ENCODE assay signal across 8 mouse cellular contexts in the genomic region with DNA sequence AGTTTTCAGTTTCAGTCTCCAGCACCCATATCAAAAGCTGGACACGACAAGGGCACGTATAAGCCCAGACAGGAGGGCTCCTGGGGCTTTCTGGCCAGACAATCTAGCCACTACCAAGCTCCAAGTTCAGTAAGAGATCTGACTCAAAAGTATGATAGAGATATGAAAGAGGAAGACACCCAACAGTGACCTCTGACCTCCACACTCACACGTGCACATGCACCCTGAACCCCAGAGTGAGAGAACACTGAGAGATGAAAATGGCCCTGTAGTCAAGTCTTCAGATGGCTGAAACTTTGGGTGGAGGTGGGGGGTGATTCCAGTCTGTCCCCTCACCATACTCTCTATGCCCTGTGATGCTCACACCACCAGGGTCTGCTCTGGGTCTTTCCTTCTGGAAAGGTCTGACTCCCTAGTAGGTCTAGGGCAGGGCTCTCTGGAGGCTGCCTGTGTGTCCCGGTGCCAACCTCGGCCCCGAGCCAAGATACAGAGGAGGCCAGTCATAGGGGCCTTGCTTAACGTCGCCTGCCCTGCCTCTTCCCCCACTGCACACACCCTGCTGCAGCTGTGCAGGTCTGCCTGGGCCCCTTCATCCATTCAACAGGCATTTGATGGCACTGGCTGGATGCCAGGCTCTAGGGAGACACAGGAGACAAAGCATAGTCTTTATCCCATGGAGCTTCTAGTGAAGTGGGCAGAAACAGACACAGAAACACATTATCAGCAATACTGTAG. TPM values are rescaled to one million over a fixed set of nuclear protein-coding genes. Genes with fewer than 3 reads are reported as not detected.
DNase-seq lines count a peak whose midpoint lies in the region; ATAC-seq and TF ChIP-seq lines count a peak whose summit lies in the region.

No protein-coding gene starts in this region.

- peaks cover 54% of the 10 kb centered on the region for H3K4me1 ChIP-seq in spleen, adult 2 months (ENCODE audit: control insufficient read depth, insufficient read depth, insufficient read length)
- peaks cover 67% of the 10 kb centered on the region for H3K4me1 ChIP-seq in embryonic facial prominence, embryonic 10.5 days
- peaks cover 47% of the 10 kb centered on the region for H3K4me1 ChIP-seq in kidney, adult 2 months (ENCODE audit: control insufficient read depth, insufficient read depth, low read length)
- H3K4me1 ChIP-seq in liver, postnatal 0 days (ENCODE audit: insufficient read depth), result peaks cover 74% of the 10 kb centered on the region

- no peak overlapping the region for H3K4me3 ChIP-seq in spleen, adult 2 months (ENCODE audit: extremely low read depth, insufficient read depth, insufficient read length)
- no peak overlapping the region for H3K4me3 ChIP-seq in embryonic facial prominence, embryonic 10.5 days
- H3K4me3 ChIP-seq in kidney, adult 2 months (ENCODE audit: insufficient read depth, low read depth, low read length), result no peak overlapping the region
- H3K4me3 ChIP-seq in liver, postnatal 0 days (ENCODE audit: low read depth, low read length), result no peak overlapping the region

- 0 out of 2 replicates have a peak, but pooled peaks have one; percentile 4 for TF ChIP-seq EP300 in liver, postnatal 0 days (IDR thresholded peaks at IDR 0.05; ENCODE audit: low read depth)

- no peaks in the 10 kb centered on the region for H3K36me3 ChIP-seq in spleen, adult 2 months (ENCODE audit: control insufficient read depth, insufficient read depth, low read length)
- peaks cover 20% of the 10 kb centered on the region for H3K36me3 ChIP-seq in embryonic facial prominence, embryonic 10.5 days (replicated peaks)
- H3K36me3 ChIP-seq in kidney, adult 2 months (ENCODE audit: control insufficient read depth, insufficient read depth, low read length), result no peaks in the 10 kb centered on the region
- H3K36me3 ChIP-seq in liver, postnatal 0 days (replicated peaks; ENCODE audit: insufficient read depth, low read length), result peaks cover 9% of the 10 kb centered on the region; the same call in 1 of the 2 replicates

- ATAC-seq in liver, postnatal 0 days, result peak; percentile 86
- peak; percentile 18; the same call in 1 of the 2 replicates for ATAC-seq in neutrophil, adult 5-6 weeks (ENCODE audit: extremely low read depth, insufficient number of reproducible peaks, low FRiP score, poor library complexity, severe bottlenecking)

- WGBS in spleen, adult 2 months, result 31% methylated on average over 8 of the region's 8 CpGs
- WGBS in embryonic facial prominence, embryonic 10.5 days, result 83% methylated on average over 8 of the region's 8 CpGs
- WGBS in kidney, adult 2 months, result 31% methylated on average over 8 of the region's 8 CpGs
- 22% methylated on average over 8 of the region's 8 CpGs for WGBS in liver, postnatal 0 days (ENCODE audit: insufficient replicate concordance)

- peak overlapping the region; percentile 5; the same call in 1 of the 2 replicates for H3K27ac ChIP-seq in spleen, adult 2 months (ENCODE audit: insufficient read depth, low read length)
- H3K27ac ChIP-seq in embryonic facial prominence, embryonic 10.5 days (replicated peaks), result peak overlapping the region; percentile 12; the same call in 1 of the 2 replicates
- H3K27ac ChIP-seq in kidney, adult 2 months (ENCODE audit: insufficient read depth, low read depth, low read length), result no peak overlapping the region
- H3K27ac ChIP-seq in liver, postnatal 0 days (ENCODE audit: low read depth), result peak overlapping the region; percentile 99

- TF ChIP-seq CTCF in spleen, adult 2 months (IDR thresholded peaks at IDR 0.05; ENCODE audit: extremely low read depth, insufficient read depth, insufficient read length, insufficient replicate concordance), result no peak
- TF ChIP-seq CTCF in kidney, adult 2 months (conservative IDR thresholded peaks at IDR 0.05; ENCODE audit: insufficient read depth, insufficient read length, low read depth, low read length), result no peak
- no peak for TF ChIP-seq CTCF in liver, postnatal 0 days (IDR thresholded peaks at IDR 0.05; ENCODE audit: low read depth)

- no peaks in the 10 kb centered on the region for H3K9me3 ChIP-seq in embryonic facial prominence, embryonic 10.5 days
- no peaks in the 10 kb centered on the region for H3K9me3 ChIP-seq in liver, postnatal 0 days (ENCODE audit: low read length)

- H3K4me2 ChIP-seq in liver, postnatal 0 days (ENCODE audit: low read depth, low read length), result peak overlapping the region; percentile 45

- no peak for DNase-seq in spleen, adult 2 months (ENCODE audit: low read depth in 1 of 2, low spot score in 2 of 2)
- DNase-seq in spleen, adult 18-20 months, result no peak
- no peak for DNase-seq in embryonic facial prominence, embryonic 10.5 days (ENCODE audit: low spot score)
- peak; percentile 68 to 80 for DNase-seq in heart, adult 9 months (ENCODE audit: low spot score in 2 of 2)
- peak; percentile 91 for DNase-seq in kidney, adult 2 months
- peak; percentile 82 for DNase-seq in liver, postnatal 0 days
- no peak for DNase-seq in thymus, postnatal 25 days

- TF ChIP-seq POLR2A in spleen, adult 2 months (IDR thresholded peaks at IDR 0.05; ENCODE audit: low read depth, low read length), result no peak
- TF ChIP-seq POLR2A in kidney, adult 2 months (IDR thresholded peaks at IDR 0.05; ENCODE audit: low read depth, low read length), result no peak

- H3K27me3 ChIP-seq in spleen, adult 2 months (ENCODE audit: control insufficient read depth, insufficient read depth, low read length), result no peaks in the 10 kb centered on the region
- H3K27me3 ChIP-seq in embryonic facial prominence, embryonic 10.5 days (replicated peaks; ENCODE audit: low read depth, poor library complexity, severe bottlenecking), result no peaks in the 10 kb centered on the region
- no peaks in the 10 kb centered on the region for H3K27me3 ChIP-seq in kidney, adult 2 months (replicated peaks; ENCODE audit: control insufficient read depth, insufficient read depth, low read length)
- no peaks in the 10 kb centered on the region for H3K27me3 ChIP-seq in liver, postnatal 0 days (ENCODE audit: insufficient read depth, low read length)

- peak overlapping the region; percentile 23 for H3K9ac ChIP-seq in liver, postnatal 0 days (replicated peaks)

RNA-seq across cellular contexts. Expression of gene Pnma1, which starts 32.6 kb away (rescaled TPM):
- polyA plus RNA-seq in spleen, adult 2 months (2012; rRNA removed), result 0.21 and 0.40 TPM in 2 replicates
- 1.3 and 1.6 TPM in 2 replicates for polyA plus RNA-seq in embryonic facial prominence, embryonic 10.5 days (2016; fragmentation: Nextera tagmentation; extraction: Ambion mirVana)
- polyA plus RNA-seq in kidney, adult 2 months (2012; rRNA removed), result 0.05 TPM in 1 of 2 replicates, not detected in the other
- polyA plus RNA-seq in liver, postnatal 0 days (2015; fragmentation: Nextera tagmentation; extraction: Ambion mirVana), result 0.28 and 0.35 TPM in 2 replicates
- total RNA-seq in neutrophil, adult 5-6 weeks (2017), result 6.6 and 8.0 TPM in 2 replicates

RNA-seq across cellular contexts. Expression of gene Elmsan1, which starts 37.8 kb away (rescaled TPM):
- 30.6 and 36.4 TPM in 2 replicates for polyA plus RNA-seq in spleen, adult 2 months (2012; rRNA removed)
- polyA plus RNA-seq in embryonic facial prominence, embryonic 10.5 days (2016; fragmentation: Nextera tagmentation; extraction: Ambion mirVana), result 7.3 and 8.2 TPM in 2 replicates
- 6.7 and 7.4 TPM in 2 replicates for polyA plus RNA-seq in kidney, adult 2 months (2012; rRNA removed)
- polyA plus RNA-seq in liver, postnatal 0 days (2015; fragmentation: Nextera tagmentation; extraction: Ambion mirVana), result 2.6 and 2.8 TPM in 2 replicates
- total RNA-seq in neutrophil, adult 5-6 weeks (2017), result 79.1 and 84.4 TPM in 2 replicates

Comparison
In these comparisons a context has a peak if more than half of its experiments do, and no peak if none do; other contexts are left out.
1. DNase-seq: peak in heart, adult 9 months (2 of 2), kidney, adult 2 months (single experiment) and liver, postnatal 0 days (single experiment); none in spleen, adult 2 months (0 of 2), spleen, adult 18-20 months (0 of 2), embryonic facial prominence, embryonic 10.5 days (single experiment) and thymus, postnatal 25 days (single experiment).